Mouse (Mus musculus) hindbrain, embryonic 11.5 days (tissue): ENCODE data around the gene Tifa. TPM values are rescaled to one million over a fixed set of nuclear protein-coding genes. Genes with fewer than 3 reads are reported as not detected.

Experiments
- ATAC-seq: fragments of 200-750 bp; cut with Nextera tagmentation; 2 replicates; pipeline ENCODE4 v1.8.0; 2017; ENCODE audit warnings: mild to moderate bottlenecking, moderate TSS enrichment, moderate library complexity; ENCODE audit not compliant: low FRiP score
- DNase-seq: peaks from one replicate; pipeline ENCODE4 v3.0.0-alpha.2; 2015; ENCODE audit warnings: low spot score
- H3K27ac ChIP-seq: fragments of 300-500 bp; sonication (generic); 2 replicates; pipeline ENCODE4 v1.5.1; 2014; ENCODE audit warnings: mild to moderate bottlenecking, low read depth, low read length
- H3K27me3 ChIP-seq: fragments of 300-500 bp; sonication (generic); 2 replicates; pipeline ENCODE4 v1.6.1; 2014; ENCODE audit warnings: mild to moderate bottlenecking, low read length, moderate library complexity, mixed read lengths; ENCODE audit not compliant: control insufficient read depth, insufficient read depth
- H3K36me3 ChIP-seq: fragments of 300-500 bp; sonication (generic); 2 replicates; pipeline ENCODE4 v1.6.1; 2014; ENCODE audit warnings: mild to moderate bottlenecking, low read length, moderate library complexity, mixed read lengths; ENCODE audit not compliant: control insufficient read depth, insufficient read depth
- H3K4me1 ChIP-seq: fragments of 300-500 bp; sonication (generic); replicated peaks from 2 replicates; pipeline ENCODE4 v1.6.1; 2014; ENCODE audit warnings: low read length, mixed read lengths; ENCODE audit not compliant: control insufficient read depth, insufficient read depth
- H3K4me2 ChIP-seq: fragments of 300-500 bp; sonication (generic); replicated peaks from 2 replicates; pipeline ENCODE4 v1.6.1; 2014; ENCODE audit warnings: mild to moderate bottlenecking, low read depth, low read length
- H3K4me3 ChIP-seq: fragments of 300-500 bp; sonication (generic); 2 replicates; pipeline ENCODE4 v1.5.1; 2014; ENCODE audit warnings: low read depth, low read length
- H3K9ac ChIP-seq: fragments of 300-500 bp; sonication (generic); 2 replicates; pipeline ENCODE4 v1.6.1; 2014; ENCODE audit warnings: low read depth, low read length
- H3K9me3 ChIP-seq: fragments of 300-500 bp; sonication (generic); 2 replicates; pipeline ENCODE4 v1.6.1; 2016; ENCODE audit warnings: low read length; ENCODE audit not compliant: control insufficient read depth
- WGBS: fragments of 180-500 bp; shearing (Covaris S2); extraction: QIAGEN DNeasy Blood & Tissue Kit; methylation state at CpG from one replicate; pipeline ENCODE4 v1.1.7; 2014; 5-methylcytosine and 5-hydroxymethylcytosine counted together
- polyA plus RNA-seq: library from polyadenylated mRNA; unstranded; fragments of >200 nt; fragmentation: Nextera tagmentation; extraction: Ambion mirVana; gene quantifications from 2 replicates; pipeline ENCODE4 v1.2.1, GENCODE M21; 2014

Tifa gene
- polyA plus RNA-seq, 1 experiment from 2014 or later: 4.5 TPM

DNA sequence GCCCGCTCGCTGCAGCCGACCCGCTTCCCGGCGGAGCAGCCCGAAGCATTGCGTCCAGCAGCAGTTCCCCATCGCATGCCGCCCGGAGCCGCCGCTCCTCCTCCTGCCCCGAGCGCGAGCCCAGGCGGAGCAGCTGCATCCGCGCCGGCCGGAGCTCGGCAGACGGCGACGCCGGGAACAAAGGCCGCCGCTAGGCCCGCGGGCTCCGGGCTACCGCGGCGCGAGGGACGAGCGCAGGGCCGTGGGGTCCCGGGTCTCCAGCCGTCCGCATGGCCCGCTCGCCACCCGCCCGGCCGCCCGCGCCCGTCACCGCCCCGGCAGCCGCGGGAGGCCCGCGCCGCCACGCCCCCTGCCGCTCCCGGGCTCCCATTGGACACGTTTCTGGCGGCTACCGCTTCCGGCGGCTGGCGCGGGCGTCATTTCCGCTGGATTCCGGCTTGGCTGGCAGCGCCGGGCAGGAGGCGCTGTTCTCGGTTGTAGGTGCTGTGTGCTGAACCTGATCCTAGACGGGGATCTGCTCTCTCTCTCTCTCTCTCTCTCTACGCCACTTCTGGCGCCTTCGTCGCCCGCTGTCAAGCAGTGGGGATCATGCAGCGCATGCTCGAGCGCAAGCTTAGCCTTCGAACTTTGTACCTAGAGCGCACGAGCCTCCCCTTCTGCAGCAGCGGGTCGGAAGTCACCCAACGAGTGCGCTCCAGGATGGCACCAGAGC lies 47.7 kb downstream of the Tifa start, which contains the start of gene Ap1ar:
TSS of gene Ap1ar (minus strand) at position 370 of the 712 bp plus-strand sequence.
- Histone ChIP-seq H3K4me3 (peak within 1 kb of the TSS; percentile 96), H3K4me1 (0 out of 2 replicates have a peak, but pooled peaks cover 3% of the 10 kb centered on the region), H3K9me3 (no peaks in the 10 kb centered on the region), H3K4me2 (peak within 1 kb of the TSS; percentile 83), H3K27me3 (no peaks in the 10 kb centered on the region), H3K9ac (peak within 1 kb of the TSS; percentile 90), H3K36me3 (no peaks in the 10 kb centered on the region), H3K27ac (peak within 1 kb of the TSS; percentile 89)
- ATAC-seq (peak; percentile 97), DNase-seq (peak; percentile 96)
- WGBS: under 1% methylated on average over 53 of the region's 89 CpGs

DNA sequence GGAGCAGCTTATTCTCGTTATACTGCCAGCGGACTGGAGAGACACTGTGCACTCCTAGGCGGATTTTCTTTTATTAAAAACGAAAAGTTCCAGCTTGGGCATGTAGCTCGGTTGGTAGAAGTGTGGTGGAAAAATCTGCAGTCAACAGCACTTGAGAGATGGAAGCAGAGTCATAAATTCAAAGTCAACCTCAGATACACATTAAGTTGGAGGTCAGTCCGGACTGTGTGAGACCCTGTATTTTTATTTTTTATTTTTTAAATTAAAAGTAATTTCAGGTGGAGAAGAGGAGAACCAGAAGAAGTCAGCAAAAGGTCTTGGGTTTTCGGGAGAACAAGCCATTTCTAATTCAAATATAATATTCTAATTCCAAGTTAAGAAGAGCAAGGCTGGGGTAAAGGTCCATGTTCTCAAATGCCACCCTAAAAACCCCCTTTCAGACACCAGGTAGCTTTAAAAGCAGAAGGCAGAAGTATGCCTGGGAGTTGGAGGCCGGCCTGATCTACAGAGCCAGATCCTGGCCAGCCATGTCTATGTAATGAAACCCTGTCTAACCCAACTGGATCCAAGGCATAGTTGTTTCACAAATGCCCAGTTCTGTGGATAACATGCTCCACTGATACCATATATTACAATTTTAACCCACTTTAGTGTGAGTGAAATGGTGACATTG lies 48.5 kb downstream of the Tifa start:
- ATAC-seq (peak; percentile 41; the same call in 1 of the 2 replicates), DNase-seq (no peak)
- WGBS: 33% methylated on average over 8 of the region's 8 CpGs
- Histone ChIP-seq H3K27ac (peak overlapping the region; percentile 89), H3K4me2 (peak overlapping the region; percentile 53), H3K4me1 (0 out of 2 replicates have a peak, but pooled peaks cover 3% of the 10 kb centered on the region), H3K9ac (peak overlapping the region; percentile 68), H3K36me3 (no peaks in the 10 kb centered on the region), H3K27me3 (no peaks in the 10 kb centered on the region), H3K9me3 (no peaks in the 10 kb centered on the region), H3K4me3 (peak overlapping the region; percentile 96)

DNA sequence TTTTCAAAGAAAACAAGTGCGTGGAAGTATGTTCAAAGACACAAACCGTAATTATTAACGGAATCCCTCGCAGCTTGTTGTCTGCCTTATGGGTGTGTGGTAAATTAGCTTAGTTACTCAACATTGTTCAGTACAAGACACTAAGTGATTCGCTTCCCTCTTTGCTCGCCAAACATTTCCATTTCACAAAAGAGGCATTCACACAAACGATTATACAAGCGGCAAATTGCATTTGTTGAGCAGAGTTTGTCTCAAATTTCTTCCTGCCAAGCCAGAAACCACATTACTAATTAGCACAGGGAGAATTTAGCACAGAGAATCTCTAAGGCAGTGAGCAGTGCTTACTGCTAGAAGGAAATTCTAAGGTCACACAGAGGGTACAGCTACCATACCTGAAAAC lies 52.3 kb downstream of the Tifa start:
- Histone ChIP-seq H3K4me1 (no peaks in the 10 kb centered on the region), H3K9ac (no peak overlapping the region), H3K36me3 (no peaks in the 10 kb centered on the region), H3K27me3 (no peaks in the 10 kb centered on the region), H3K9me3 (no peaks in the 10 kb centered on the region), H3K4me2 (no peak overlapping the region), H3K27ac (no peak overlapping the region), H3K4me3 (no peak overlapping the region)
- no peak for DNase-seq
- ATAC-seq: no peak
- 87% methylated on average over 8 of the region's 8 CpGs for WGBS

DNA sequence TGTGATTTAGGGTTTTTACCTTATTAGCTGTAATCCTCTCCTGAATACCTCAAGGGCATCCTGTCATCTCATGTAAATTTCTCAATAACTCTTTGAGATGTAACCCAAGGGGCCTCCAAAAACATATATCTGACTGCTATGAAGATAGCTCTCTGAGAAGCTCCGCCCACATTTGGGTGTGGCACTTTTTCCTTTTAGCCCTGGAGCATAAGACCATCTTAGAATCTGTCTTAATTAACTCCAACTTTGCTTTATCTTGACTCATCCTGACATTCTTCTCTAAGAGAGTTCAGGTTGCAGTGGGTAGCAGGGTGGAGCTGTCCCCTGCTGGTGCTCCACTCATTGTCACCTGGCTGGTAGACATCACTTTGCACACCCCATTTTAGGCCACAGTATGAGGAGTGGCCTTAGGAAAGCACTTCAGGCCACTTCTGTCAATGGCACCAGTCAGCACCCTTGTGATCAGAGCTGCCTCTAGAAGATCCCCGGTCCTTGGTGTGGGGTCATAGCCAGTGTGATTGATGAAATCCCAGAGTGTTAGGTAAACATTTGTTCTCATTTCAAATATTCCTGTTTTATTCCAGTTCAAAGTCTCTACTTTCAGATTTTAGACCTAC lies 53.8 kb downstream of the Tifa start:
- no peak for DNase-seq
- no peak for ATAC-seq
- Histone ChIP-seq H3K4me1 (no peaks in the 10 kb centered on the region), H3K27ac (no peak overlapping the region), H3K27me3 (no peaks in the 10 kb centered on the region), H3K4me2 (no peak overlapping the region), H3K36me3 (no peaks in the 10 kb centered on the region), H3K4me3 (no peak overlapping the region), H3K9ac (no peak overlapping the region), H3K9me3 (no peaks in the 10 kb centered on the region)
- WGBS: 80% methylated on average over 2 of the region's 2 CpGs

DNA sequence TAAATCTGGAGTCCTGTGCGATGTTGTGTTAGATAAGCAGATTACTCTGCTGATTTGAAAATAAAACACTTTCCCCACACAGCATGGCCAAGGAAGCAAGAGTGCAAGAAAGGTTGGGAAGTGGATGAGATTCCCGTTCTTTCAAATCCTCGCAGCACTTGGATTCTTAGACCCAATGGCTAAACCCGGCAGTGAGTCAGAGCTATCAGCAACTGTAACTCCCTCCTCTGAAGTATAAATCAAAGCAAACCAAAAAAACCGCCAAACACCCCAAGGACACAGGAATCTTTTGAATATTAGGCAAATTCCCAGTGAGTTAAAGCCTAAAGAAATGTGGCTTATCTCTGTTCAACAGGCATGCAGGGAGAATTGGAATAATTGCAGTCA lies 54.3 kb downstream of the Tifa start:
- H3K4me1 ChIP-seq: no peaks in the 10 kb centered on the region
- WGBS: 86% methylated on average over 5 of the region's 5 CpGs
- no peaks in the 10 kb centered on the region for H3K27me3 ChIP-seq
- H3K9ac ChIP-seq: no peak overlapping the region
- no peak overlapping the region for H3K4me3 ChIP-seq
- no peak overlapping the region for H3K4me2 ChIP-seq
- DNase-seq (no peak), ATAC-seq (no peak)
- H3K9me3 ChIP-seq: no peaks in the 10 kb centered on the region
- H3K27ac ChIP-seq: no peak overlapping the region
- no peaks in the 10 kb centered on the region for H3K36me3 ChIP-seq

DNA sequence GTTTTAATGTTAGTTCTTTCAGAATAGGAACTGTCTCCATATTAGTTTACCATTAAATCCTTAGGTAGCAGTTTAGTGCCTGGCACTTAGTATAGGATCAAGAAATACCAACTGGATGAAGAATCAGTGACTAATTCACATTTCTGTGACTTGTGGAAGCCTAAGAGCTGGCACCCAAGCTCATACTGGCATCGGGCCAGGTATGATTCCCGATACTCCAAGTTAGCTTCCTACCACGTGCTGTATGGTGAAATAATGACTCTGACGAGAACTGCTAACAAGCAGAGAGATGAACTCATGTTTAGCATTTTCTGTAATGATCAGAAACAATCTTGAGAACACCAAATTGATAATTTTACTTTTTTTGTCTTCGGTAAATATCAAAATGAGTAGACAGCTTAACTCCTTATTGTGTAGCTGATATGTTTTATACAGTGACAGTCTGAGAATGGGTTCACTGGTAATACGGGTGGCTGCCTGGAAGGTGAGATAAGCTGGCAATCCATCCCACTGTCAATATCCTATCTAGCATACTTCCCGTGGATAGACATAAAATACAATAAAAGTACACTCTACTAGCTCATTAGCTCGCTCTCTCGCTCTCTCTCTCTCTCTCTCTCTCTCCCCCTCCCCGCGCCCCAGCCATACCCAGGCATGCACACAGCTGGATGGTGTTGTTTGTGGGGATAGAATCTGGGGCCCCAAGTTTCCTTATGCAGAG lies 58.6 kb downstream of the Tifa start:
- no peak for ATAC-seq
- no peak for DNase-seq
- Histone ChIP-seq H3K9me3 (no peaks in the 10 kb centered on the region), H3K27me3 (no peaks in the 10 kb centered on the region), H3K9ac (no peak overlapping the region), H3K36me3 (no peaks in the 10 kb centered on the region), H3K4me2 (no peak overlapping the region), H3K4me3 (no peak overlapping the region), H3K4me1 (no peaks in the 10 kb centered on the region), H3K27ac (no peak overlapping the region)
- 87% methylated on average over 11 of the region's 11 CpGs for WGBS

DNA sequence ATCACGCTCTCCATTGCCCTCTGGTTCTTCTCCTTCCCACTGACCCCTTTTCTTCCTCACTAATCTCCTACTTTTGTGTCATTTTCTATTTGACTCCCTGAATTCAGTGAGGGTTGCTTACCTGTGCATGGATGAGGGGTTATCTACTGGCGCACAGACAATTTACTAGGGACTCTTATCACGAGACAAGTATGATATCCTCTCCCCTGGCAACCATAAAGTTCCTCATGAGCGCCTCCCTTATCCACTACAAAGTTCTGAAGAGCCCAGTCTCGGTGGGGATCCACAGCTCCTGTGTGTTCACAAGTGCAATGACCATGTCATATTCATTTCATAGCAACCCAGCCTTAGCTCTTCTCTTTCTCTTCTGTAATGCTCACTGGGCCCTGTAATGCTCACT lies 60.3 kb downstream of the Tifa start:
- Histone ChIP-seq H3K9ac (no peak overlapping the region), H3K27ac (no peak overlapping the region)
- no peak for ATAC-seq

DNA sequence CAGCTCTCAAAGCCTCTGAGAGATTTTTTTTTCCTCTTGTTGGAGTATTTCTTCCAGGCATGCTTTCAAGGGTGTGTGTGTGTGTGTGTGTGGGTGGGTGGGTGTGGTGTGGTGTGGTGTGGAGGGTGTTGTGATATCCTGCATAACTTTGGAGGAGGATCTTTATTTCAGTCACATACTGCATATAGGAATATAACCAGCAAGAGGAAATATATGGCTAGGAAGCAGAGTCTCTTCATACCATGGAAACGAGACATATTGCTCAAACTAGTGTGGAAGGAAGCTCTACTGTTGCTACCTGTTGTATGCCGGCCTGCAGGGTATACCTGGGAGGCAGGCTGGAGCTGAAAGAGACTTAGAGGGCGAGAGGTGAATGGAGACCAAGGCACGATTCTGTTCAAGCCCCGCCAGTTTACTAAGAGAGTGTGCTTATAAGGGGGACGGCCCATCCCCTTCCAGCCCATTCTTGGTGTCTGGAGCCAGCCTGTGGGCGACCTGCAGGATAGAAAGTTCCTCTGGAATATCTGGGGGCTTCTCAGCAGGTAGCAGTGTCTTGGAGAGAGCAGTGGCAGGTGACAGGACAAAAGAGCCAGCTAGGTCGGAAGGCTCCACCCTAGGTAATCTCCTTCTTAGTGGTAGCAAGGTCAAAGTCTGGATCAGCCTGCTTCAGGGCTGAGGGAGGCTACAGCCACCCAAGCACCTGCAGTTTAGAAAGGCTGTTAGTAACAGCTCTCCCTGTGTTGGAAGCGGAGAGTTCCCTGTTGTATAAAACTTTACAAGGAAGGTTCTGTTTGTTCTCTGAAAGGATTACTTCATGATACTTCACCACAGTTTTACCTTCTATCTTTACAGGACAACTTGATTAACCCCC lies 61.4 kb downstream of the Tifa start:
- no peak overlapping the region for H3K4me3 ChIP-seq
- no peak overlapping the region for H3K4me2 ChIP-seq
- no peaks in the 10 kb centered on the region for H3K4me1 ChIP-seq
- H3K27me3 ChIP-seq: no peaks in the 10 kb centered on the region
- DNase-seq (no peak), ATAC-seq (no peak)
- no peak overlapping the region for H3K27ac ChIP-seq
- no peaks in the 10 kb centered on the region for H3K9me3 ChIP-seq
- WGBS: 63% methylated on average over 9 of the region's 9 CpGs
- H3K36me3 ChIP-seq: no peaks in the 10 kb centered on the region
- H3K9ac ChIP-seq: no peak overlapping the region

More for the DNA sequence above, 60.3 kb downstream of the Tifa start:
- Histone ChIP-seq H3K4me3 (no peak overlapping the region), H3K9me3 (no peaks in the 10 kb centered on the region), H3K36me3 (no peaks in the 10 kb centered on the region), H3K4me1 (no peaks in the 10 kb centered on the region), H3K4me2 (no peak overlapping the region), H3K27me3 (no peaks in the 10 kb centered on the region)
- no peak for DNase-seq
- 82% methylated on average over 5 of the region's 5 CpGs for WGBS
